Mouse (Mus musculus): ENCODE results near the gene Kcnma1. TPM values are rescaled to one million over a fixed set of nuclear protein-coding genes. Genes with fewer than 3 reads are reported as not detected.

The Kcnma1 gene
- polyA plus RNA-seq, 1 experiment from 2014 or later = 0.16 TPM

DNA sequence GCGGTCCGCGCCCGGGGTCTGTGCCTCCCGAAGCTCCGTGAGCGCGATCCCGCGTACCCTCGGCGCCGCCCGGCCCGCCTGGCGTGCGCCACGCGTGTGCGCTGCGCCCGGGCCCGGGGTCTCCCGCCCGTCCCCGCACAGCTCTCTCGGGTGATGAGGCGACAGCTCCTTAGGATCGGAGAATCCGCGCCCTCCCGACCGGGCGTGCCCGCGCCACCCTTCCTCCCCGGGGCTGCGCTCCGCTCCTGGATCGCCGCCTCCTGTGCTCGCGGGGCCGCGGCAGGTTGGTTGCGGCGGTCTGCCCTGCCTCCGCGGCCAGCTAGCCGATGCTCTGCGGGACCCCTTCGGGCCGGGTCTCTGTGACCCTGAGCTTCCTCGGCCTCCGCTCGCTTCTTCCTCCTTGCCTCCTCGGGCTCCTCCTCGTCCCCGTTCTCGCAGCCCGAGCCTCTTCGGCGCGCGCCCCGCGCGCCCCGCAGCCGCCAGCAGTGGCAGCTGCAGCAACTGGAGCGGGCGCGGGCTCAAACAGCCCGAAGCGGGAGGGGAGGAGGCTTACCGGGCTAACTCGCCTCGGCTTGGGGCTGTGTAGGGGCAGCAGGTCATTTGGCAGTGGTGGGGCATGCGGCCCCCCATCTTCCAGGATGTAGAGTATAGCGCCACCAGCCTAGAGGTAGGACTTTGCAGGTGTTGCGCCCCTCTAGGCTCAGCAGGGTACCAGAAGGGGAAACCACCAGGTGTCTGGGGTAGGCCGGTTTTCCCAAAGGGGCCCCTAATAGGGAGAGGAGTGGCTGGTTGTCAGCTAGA, 9.6 kb downstream of the Kcnma1 start:
- Histone ChIP-seq H3K27me3 (ENCODE audit: insufficient read depth, poor library complexity, severe bottlenecking) (peaks cover 86% of the 10 kb centered on the region), H3K4me3 (peak overlapping the region; percentile 83), H3K9me3 (no peaks in the 10 kb centered on the region), H3K4me1 (peaks cover 18% of the 10 kb centered on the region), H3K36me3 (no peaks in the 10 kb centered on the region), H3K27ac (peak overlapping the region; percentile 47; the same call in 1 of the 2 replicates)
- WGBS = under 1% methylated on average over 80 of the region's 82 CpGs
- DNase-seq (ENCODE audit: low spot score) = no peak

DNA sequence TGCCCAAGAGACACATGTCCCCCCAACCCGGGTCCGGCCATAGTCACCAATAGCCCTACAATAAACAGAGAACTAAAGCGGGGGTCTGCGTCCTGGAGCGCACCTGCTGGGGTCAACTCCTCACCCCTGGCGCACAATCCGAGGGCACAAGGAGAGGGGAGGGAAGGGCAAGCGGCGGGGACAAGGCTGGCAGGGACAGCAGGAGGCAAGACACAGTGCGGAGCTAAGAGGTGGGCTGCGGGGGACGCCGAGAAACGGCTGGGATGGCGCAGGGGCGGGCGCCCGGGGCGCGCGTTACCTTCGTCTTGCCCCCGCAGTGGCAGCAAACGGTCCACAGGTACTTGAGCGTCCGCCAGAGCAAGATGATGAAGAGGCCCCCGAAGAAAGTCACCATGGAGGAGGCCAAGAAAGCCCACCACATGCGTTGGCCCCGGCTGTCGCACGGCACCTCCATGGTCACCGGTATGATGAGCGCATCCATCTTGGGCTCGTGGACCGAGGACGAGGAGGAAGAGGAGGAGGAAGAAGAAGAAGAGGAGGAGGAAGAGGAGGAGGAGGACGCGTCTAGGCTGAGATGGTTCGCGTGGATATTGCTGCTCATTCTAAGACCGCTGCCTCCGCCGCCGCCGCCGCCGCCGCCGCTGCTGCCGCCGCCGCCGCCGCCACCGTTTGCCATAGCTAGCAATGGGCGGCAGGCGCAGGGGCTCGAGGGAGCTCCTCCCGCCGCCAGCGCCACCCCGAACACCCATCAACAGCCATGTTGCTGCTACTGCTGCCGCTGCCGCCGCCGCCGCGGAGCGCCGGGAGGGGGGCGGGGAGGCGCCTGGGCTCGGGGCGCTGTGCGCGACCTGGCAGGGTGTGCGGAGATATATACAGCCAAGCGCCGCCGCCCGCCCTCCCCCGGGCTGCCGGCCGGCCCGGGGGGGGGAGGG, 10.6 kb downstream of the Kcnma1 start:
- peaks cover 95% of the 10 kb centered on the region for H3K27me3 ChIP-seq (ENCODE audit: insufficient read depth, poor library complexity, severe bottlenecking)
- H3K9me3 ChIP-seq = no peaks in the 10 kb centered on the region
- peak overlapping the region; percentile 83 for H3K4me3 ChIP-seq
- H3K4me1 ChIP-seq = peaks cover 18% of the 10 kb centered on the region
- H3K36me3 ChIP-seq = no peaks in the 10 kb centered on the region
- under 1% methylated on average over 60 of the region's 85 CpGs for WGBS
- peak overlapping the region; percentile 47; the same call in 1 of the 2 replicates for H3K27ac ChIP-seq
- no peak for DNase-seq (ENCODE audit: low spot score)

DNA sequence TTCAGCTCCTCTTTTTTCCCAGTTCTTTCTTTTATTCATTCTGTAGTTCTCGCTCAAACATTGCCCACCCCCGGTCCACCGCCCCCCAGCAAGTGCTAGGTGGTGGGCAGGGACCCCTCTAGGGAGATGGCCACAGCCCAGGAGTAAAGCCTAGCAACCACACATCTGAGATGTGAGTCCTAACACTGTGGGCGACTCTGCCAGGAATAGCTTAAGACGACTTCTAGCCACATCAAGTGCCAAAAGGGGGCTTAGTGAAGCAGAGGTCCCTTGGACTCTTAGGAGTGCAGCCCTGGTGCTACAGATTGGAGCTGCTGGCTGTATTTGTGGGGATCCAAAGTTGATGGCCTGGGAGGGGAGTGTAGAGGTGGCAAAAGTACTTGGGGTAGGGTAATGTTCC, 11.6 kb downstream of the Kcnma1 start:
- H3K27ac ChIP-seq = no peak overlapping the region
- peaks cover 18% of the 10 kb centered on the region for H3K4me1 ChIP-seq
- no peak for DNase-seq (ENCODE audit: low spot score)
- peaks cover 98% of the 10 kb centered on the region for H3K27me3 ChIP-seq (ENCODE audit: insufficient read depth, poor library complexity, severe bottlenecking)
- no peak overlapping the region for H3K4me3 ChIP-seq
- WGBS = 41% methylated on average over 5 of the region's 5 CpGs
- no peaks in the 10 kb centered on the region for H3K9me3 ChIP-seq
- no peaks in the 10 kb centered on the region for H3K36me3 ChIP-seq

DNA sequence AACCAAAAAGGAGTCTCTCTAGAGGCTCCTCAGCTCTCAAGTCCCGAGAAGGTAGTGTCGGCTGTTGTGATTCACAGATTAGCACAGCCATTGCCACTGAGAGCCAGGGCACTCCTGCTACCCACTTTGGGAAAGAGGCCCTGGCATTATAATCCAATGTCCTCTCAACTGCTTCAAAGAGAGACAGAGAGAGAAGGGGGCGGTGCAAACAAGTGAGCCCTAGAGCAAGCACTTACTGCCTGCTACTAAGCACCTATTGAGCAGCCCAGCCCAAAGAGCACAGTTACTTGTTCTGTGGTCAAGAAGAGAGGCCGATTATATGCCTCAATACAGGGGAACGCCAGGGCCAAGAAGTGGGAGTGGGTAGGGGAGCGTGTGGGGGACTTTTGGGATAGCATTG, 16.4 kb downstream of the Kcnma1 start:
- WGBS = 80% methylated on average over 6 of the region's 6 CpGs
- Histone ChIP-seq H3K4me1 (no peaks in the 10 kb centered on the region), H3K27me3 (ENCODE audit: insufficient read depth, poor library complexity, severe bottlenecking) (peaks cover 72% of the 10 kb centered on the region), H3K9me3 (no peaks in the 10 kb centered on the region), H3K36me3 (no peaks in the 10 kb centered on the region), H3K27ac (no peak overlapping the region), H3K4me3 (no peak overlapping the region)
- no peak for DNase-seq (ENCODE audit: low spot score)

DNA sequence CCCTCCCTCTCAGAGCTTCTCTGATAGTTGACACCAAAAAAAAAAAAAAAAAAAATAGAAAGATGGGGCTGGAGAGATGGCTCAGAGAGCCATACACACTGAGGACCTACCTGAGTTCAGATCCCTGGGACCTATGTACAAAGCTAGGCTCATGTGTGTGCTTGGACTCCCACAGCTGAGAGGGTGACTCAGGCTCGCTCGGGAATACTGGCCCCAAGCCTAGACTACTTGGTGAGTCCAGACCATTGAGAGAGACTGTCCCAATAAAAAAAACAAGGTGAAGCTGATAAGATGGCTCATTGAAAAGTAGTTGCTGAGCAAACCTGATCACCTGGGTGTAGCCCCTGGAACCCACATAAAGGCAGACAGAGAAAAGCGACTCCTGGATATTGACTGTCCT, 18.5 kb downstream of the Kcnma1 start:
- DNase-seq (ENCODE audit: low spot score) = no peak
- WGBS = 72% methylated on average over 3 of the region's 3 CpGs
- Histone ChIP-seq H3K27ac (no peak overlapping the region), H3K4me1 (no peaks in the 10 kb centered on the region), H3K9me3 (no peaks in the 10 kb centered on the region), H3K4me3 (no peak overlapping the region), H3K36me3 (no peaks in the 10 kb centered on the region), H3K27me3 (ENCODE audit: insufficient read depth, poor library complexity, severe bottlenecking) (peaks cover 52% of the 10 kb centered on the region)

DNA sequence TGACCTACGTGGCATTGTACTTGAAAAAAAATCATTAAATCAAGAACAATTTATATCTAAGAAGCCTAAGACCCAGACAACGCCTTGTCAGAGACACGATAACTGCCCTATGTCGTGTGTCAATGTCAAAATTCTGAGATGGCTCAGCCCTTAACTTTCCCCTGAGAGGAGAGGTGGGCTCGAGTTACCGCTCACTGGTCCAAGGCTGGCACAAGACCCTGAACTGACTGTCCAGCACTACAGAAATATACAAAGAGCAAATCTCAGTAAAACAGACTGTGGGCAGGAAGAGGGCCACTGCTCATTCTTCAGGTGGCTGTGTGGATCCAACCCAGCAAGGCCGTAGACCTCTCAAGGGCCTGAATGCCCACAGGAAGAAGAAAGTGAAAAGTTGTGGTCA, 23.4 kb downstream of the Kcnma1 start:
- Histone ChIP-seq H3K4me3 (no peak overlapping the region), H3K36me3 (no peaks in the 10 kb centered on the region), H3K27ac (no peak overlapping the region), H3K9me3 (no peaks in the 10 kb centered on the region), H3K27me3 (ENCODE audit: insufficient read depth, poor library complexity, severe bottlenecking) (peaks cover 9% of the 10 kb centered on the region; the same call in 1 of the 2 replicates), H3K4me1 (no peaks in the 10 kb centered on the region)
- no peak for DNase-seq (ENCODE audit: low spot score)
- 82% methylated on average over 7 of the region's 7 CpGs for WGBS

DNA sequence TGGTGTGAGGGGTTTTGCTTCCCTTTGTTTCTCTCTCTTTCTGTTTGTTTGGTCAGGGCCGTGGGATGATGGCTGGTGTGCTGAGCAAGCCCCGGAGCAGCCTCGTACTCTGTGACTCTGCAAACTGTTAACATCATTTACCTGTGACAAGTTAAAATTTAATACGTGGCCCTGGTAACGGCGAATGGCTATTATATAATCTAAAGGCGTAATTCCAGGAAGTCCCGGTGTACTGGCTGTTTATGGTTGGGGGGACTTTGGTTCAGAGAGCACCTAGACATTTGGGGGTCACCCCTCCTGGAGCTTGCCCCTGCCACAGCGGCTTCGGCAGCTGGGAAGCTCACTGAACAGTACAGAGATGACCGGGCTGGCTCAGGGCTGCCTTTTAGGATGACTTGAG, 24.6 kb downstream of the Kcnma1 start:
- DNase-seq (ENCODE audit: low spot score) = no peak
- Histone ChIP-seq H3K36me3 (no peaks in the 10 kb centered on the region), H3K4me3 (no peak overlapping the region), H3K27ac (no peak overlapping the region), H3K4me1 (no peaks in the 10 kb centered on the region), H3K9me3 (no peaks in the 10 kb centered on the region), H3K27me3 (ENCODE audit: insufficient read depth, poor library complexity, severe bottlenecking) (peaks cover 14% of the 10 kb centered on the region; the same call in 1 of the 2 replicates)
- WGBS = 84% methylated on average over 11 of the region's 11 CpGs

DNA sequence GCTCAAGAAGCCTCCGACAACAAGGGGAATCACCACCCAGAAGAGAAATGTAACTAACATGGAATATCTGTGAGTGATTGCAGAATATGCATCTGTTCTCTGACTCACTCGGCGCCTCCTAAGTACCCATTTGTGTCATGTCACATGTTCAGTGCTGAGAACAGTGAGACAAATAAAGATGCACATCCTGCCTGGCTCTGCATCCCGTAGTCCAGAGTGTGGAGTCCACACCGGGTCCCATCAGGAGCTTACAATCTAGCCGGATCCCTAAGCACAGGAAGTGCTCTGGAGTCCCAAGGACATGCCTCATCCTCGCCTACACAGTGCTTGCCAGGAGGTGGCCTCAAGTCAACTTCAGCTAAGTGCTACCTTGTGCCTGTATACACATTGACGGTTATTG, 32.1 kb downstream of the Kcnma1 start:
- H3K4me3 ChIP-seq = no peak overlapping the region
- no peak for DNase-seq (ENCODE audit: low spot score)
- 72% methylated on average over 8 of the region's 8 CpGs for WGBS

DNA sequence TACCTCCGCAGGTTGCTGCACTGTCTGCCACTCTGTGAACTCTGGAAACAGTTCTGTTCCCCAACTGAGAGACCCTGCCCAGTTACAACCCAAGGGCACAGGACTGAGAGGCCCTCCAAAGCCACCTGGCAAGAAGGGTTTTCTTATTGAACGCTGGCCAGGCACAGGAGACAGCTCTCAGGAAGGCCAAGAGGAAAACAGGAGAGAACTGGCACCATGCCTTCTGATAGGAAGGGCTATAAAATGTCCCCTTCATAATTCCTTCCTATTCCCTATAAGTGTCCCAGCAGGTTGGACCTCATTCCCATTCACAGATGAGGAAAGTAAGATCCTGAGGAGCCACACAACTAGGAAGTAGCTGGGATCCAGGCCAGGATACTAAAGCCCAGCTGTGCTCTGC, 39.6 kb downstream of the Kcnma1 start:
- H3K4me3 ChIP-seq = no peak overlapping the region
- WGBS = 72% methylated on average over 2 of the region's 2 CpGs
- H3K9me3 ChIP-seq = no peaks in the 10 kb centered on the region
- no peak overlapping the region for H3K27ac ChIP-seq
- H3K27me3 ChIP-seq (ENCODE audit: insufficient read depth, poor library complexity, severe bottlenecking) = 0 out of 2 replicates have a peak, but pooled peaks cover 6% of the 10 kb centered on the region
- no peak for DNase-seq (ENCODE audit: low spot score)
- H3K4me1 ChIP-seq = no peaks in the 10 kb centered on the region
- H3K36me3 ChIP-seq = no peaks in the 10 kb centered on the region

More for the DNA sequence above, 32.1 kb downstream of the Kcnma1 start:
- Histone ChIP-seq H3K27ac (no peak overlapping the region), H3K36me3 (no peaks in the 10 kb centered on the region), H3K27me3 (ENCODE audit: insufficient read depth, poor library complexity, severe bottlenecking) (peaks cover 8% of the 10 kb centered on the region; the same call in 1 of the 2 replicates), H3K9me3 (no peaks in the 10 kb centered on the region), H3K4me1 (no peaks in the 10 kb centered on the region)

DNA sequence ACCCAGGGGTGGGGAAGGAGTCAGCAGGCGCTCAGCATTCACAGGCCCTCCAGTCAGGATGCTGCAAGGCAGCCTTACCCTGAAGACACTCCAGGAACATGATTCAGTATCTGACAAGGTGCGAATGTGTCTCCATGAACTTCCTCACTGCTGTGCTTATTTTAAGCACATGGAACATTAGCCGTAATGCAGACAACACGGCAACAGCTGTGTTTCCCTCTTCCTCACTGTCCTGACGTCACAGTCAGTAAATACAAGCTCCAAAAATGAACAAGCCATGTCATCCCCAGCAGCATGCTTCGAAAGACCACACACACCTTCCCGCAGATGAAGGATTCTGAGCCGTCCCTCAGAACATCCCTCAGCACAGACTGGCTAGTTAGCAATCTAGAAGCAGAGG, 47.8 kb downstream of the Kcnma1 start:
- WGBS = 73% methylated on average over 8 of the region's 8 CpGs
- Histone ChIP-seq H3K4me3 (no peak overlapping the region), H3K4me1 (no peaks in the 10 kb centered on the region), H3K9me3 (no peaks in the 10 kb centered on the region), H3K27me3 (ENCODE audit: insufficient read depth, poor library complexity, severe bottlenecking) (no peaks in the 10 kb centered on the region), H3K36me3 (no peaks in the 10 kb centered on the region), H3K27ac (no peak overlapping the region)
- DNase-seq (ENCODE audit: low spot score) = no peak

DNA sequence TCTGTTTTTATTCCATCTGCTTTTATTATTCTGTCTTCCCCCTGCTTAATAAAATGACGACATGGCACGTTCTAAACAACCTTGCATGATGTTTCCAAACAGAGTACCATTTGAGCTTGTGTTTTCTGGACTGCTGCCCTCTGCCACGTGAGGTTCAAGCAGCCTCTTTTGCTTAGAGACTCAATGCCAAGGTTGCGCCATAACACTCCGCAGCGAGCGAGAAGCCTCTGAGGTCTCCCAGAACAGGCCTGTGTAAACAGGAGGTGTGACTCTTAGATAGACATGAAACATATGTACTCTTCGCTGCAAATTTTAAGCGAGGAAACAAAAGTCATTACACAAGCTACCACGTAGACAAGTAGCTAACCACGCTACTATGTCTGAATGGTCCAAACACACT, 55.2 kb downstream of the Kcnma1 start:
- no peak overlapping the region for H3K4me3 ChIP-seq
- H3K27me3 ChIP-seq (ENCODE audit: insufficient read depth, poor library complexity, severe bottlenecking) = no peaks in the 10 kb centered on the region
- H3K36me3 ChIP-seq = no peaks in the 10 kb centered on the region
- DNase-seq (ENCODE audit: low spot score) = no peak
- no peak overlapping the region for H3K27ac ChIP-seq
- H3K9me3 ChIP-seq = no peaks in the 10 kb centered on the region
- no peaks in the 10 kb centered on the region for H3K4me1 ChIP-seq
- 87% methylated on average over 11 of the region's 11 CpGs for WGBS

DNA sequence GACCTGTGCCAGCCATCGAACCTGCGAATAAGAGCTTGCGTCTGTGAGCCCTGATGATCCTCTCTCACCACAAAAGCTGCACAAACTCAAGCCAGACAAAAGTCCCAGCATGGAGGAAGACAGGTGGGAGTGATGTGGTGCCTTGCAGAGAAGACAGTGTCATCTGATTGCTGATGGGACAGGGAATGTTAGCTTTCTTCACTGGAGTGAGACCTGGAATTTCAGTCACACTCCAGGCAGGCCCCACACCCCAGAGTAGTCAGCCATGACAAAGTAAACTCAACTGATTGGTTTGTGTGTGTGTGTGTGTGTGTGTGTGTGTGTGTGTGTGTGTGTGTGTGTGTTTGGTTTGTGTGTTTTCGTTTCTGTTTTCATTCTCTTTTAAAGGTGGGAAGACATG, 57.0 kb downstream of the Kcnma1 start:
- Histone ChIP-seq H3K27ac (no peak overlapping the region), H3K9me3 (no peaks in the 10 kb centered on the region), H3K36me3 (no peaks in the 10 kb centered on the region), H3K4me3 (no peak overlapping the region), H3K27me3 (ENCODE audit: insufficient read depth, poor library complexity, severe bottlenecking) (no peaks in the 10 kb centered on the region), H3K4me1 (no peaks in the 10 kb centered on the region)
- DNase-seq (ENCODE audit: low spot score) = no peak
- WGBS = 77% methylated on average over 4 of the region's 4 CpGs

DNA sequence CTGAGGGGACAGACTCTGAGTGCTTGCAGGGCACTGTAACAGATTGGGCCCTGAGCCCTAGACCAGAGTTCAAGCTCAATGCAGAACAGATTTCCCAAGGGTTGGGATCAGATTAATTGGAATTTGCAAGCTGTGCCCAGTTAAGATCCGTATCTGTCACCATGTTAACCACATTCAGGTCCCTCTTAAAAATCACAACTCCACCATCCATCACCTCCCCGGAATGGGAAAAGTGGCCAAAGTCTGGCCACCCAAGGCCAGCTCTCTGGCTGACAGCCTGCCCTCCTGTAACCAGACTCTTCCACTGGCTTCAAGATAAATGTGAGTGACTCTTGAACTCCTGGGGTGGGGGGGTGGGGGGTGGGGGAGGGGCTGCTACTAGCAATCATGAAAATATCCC, 70.4 kb downstream of the Kcnma1 start:
- H3K27me3 ChIP-seq (ENCODE audit: insufficient read depth, poor library complexity, severe bottlenecking) = peaks cover 3% of the 10 kb centered on the region; the same call in 1 of the 2 replicates
- no peaks in the 10 kb centered on the region for H3K9me3 ChIP-seq
- 0 out of 2 replicates have a peak, but pooled peaks cover 6% of the 10 kb centered on the region for H3K4me1 ChIP-seq
- no peak overlapping the region for H3K27ac ChIP-seq
- H3K36me3 ChIP-seq = no peaks in the 10 kb centered on the region
- WGBS = 69% methylated on average over 2 of the region's 2 CpGs
- H3K4me3 ChIP-seq = no peak overlapping the region
- DNase-seq (ENCODE audit: low spot score) = no peak
